Mouse (Mus musculus): ENCODE measurements at regions not wholly inside any gene's neighbourhood (a gene's known extent, or its start where the extent isn't known, plus 50 kb on each side); places are given as distances from the start of the nearest gene placed in this dataset.

DNA sequence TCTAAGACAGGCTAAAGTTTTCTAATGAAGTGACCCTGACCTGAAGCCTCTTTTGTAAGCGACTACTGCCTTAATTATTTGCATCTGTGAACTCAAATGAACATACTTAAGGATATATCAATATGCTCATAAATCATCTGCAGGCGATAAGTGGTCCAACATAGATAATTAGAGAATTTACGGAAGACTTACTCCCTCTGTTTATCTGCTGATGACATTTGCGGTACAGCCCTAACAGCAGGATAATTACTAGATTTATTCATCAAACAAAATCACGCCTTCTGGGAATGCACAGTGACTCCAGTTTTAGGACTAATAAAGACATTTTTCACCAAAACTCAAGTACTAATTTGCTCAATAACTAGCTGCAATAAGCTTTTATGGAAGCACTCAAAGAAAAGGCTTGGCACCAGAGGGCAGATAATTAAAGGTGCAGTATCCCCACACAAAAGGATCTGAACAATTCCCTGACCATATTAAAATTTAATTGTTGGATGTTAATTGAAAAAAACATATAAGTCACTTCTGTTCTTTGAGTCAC lies 688.0 kb upstream of the Arrdc3 start:
- H3K27me3 ChIP-seq (ENCODE audit: control insufficient read depth in 1 of 2, insufficient read depth in 2 of 2, low read length in 2 of 2), result no peaks in the 10 kb centered on the region; a peak in 1 of 4 replicates
- H3K9me3 ChIP-seq (replicated peaks; ENCODE audit: insufficient read depth, low read length), result no peaks in the 10 kb centered on the region
- no peaks in the 10 kb centered on the region for H3K36me3 ChIP-seq (ENCODE audit: control insufficient read depth in 1 of 2, insufficient read depth in 2 of 2, low read length in 2 of 2)
- no peak overlapping the region for H3K4me3 ChIP-seq (ENCODE audit: control insufficient read depth in 1 of 2, insufficient read depth in 1 of 2, low read depth in 2 of 2, low read length in 2 of 2)
- no peaks in the 10 kb centered on the region for H3K79me2 ChIP-seq (ENCODE audit: control insufficient read depth, insufficient read depth, low read length, poor library complexity)
- no peak overlapping the region for H3K27ac ChIP-seq (ENCODE audit: control insufficient read depth, low read depth, low read length)
- no peak overlapping the region for H3K9ac ChIP-seq (ENCODE audit: control insufficient read depth, low read depth, low read length, poor library complexity, severe bottlenecking)
- TF ChIP-seq KAT2A (conservative IDR thresholded peaks at IDR 0.05; ENCODE audit: low read depth, low read length) (no peak), TBP (IDR thresholded peaks at IDR 0.05; ENCODE audit: low read depth, low read length) (no peak), MYC (IDR thresholded peaks at IDR 0.05; ENCODE audit: low read depth, low read length) (no peak), GATA1 (IDR thresholded peaks at IDR 0.05; ENCODE audit: low read depth, low read length) (no peak), BHLHE40 (IDR thresholded peaks at IDR 0.05; ENCODE audit: borderline replicate concordance, low read depth, low read length) (no peak), ZC3H11A (IDR thresholded peaks at IDR 0.05; ENCODE audit: low read depth, low read length) (no peak), ZKSCAN1 (IDR thresholded peaks at IDR 0.05; ENCODE audit: low read depth, low read length) (no peak), SMC3 (IDR thresholded peaks at IDR 0.05; ENCODE audit: low read depth, low read length) (no peak), CTCF (IDR thresholded peaks at IDR 0.05 in 2 of 3, conservative IDR thresholded peaks at IDR 0.05 in 1 of 3; ENCODE audit: control insufficient read depth in 1 of 3, insufficient read depth in 1 of 3, low read depth in 2 of 3, low read length in 3 of 3, poor library complexity in 1 of 3, severe bottlenecking in 1 of 3) (no peak), POLR2AphosphoS5 (IDR thresholded peaks at IDR 0.05; ENCODE audit: borderline replicate concordance, low read depth, low read length) (no peak), HCFC1 (IDR thresholded peaks at IDR 0.05; ENCODE audit: low read depth, low read length) (no peak), MAFK (IDR thresholded peaks at IDR 0.05; ENCODE audit: borderline replicate concordance, low read depth, low read length) (no peak), SIN3A (IDR thresholded peaks at IDR 0.05; ENCODE audit: low read length) (no peak), ZNF384 (IDR thresholded peaks at IDR 0.05; ENCODE audit: low read depth, low read length) (no peak), RAD21 (IDR thresholded peaks at IDR 0.05; ENCODE audit: low read depth, low read length) (no peak), ETS1 (IDR thresholded peaks at IDR 0.05; ENCODE audit: low read depth, low read length) (no peak), MEF2A (IDR thresholded peaks at IDR 0.05; ENCODE audit: extremely low read depth, insufficient replicate concordance, low read depth, low read length, poor library complexity, severe bottlenecking) (no peak), RCOR1 (IDR thresholded peaks at IDR 0.05; ENCODE audit: low read depth, low read length) (no peak)
- H3K4me1 ChIP-seq (ENCODE audit: control insufficient read depth in 1 of 2, insufficient read depth in 2 of 2, low read length in 2 of 2), result no peaks in the 10 kb centered on the region
- no peak for DNase-seq (ENCODE audit: low read depth, low spot score)

DNA sequence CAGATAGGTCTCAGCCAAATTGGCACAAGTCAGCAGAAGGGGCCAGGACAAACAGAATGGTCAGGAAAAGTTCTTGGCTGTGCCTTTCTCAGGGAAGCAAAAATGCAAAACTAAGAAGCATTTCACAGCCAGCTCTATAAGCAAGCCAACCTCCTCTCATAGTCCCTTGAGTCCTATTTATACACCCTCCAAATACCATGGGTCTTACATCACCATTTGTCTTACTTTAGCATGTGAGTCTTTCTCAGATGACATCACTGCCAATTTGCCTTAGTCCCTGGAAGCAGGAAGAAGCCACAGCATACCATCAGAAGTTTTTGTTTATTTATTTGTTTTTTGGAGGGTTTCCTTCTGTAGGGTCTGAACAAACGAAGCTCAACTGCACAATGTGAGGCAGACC lies 659.1 kb upstream of the Arrdc3 start:
- Histone ChIP-seq H3K9ac (ENCODE audit: control insufficient read depth, low read depth, low read length, poor library complexity, severe bottlenecking) (no peak overlapping the region), H3K27ac (ENCODE audit: control insufficient read depth, low read depth, low read length) (no peak overlapping the region), H3K79me2 (ENCODE audit: control insufficient read depth, insufficient read depth, low read length, poor library complexity) (no peaks in the 10 kb centered on the region), H3K9me3 (replicated peaks; ENCODE audit: insufficient read depth, low read length) (no peaks in the 10 kb centered on the region), H3K27me3 (ENCODE audit: control insufficient read depth in 1 of 2, insufficient read depth in 2 of 2, low read length in 2 of 2) (no peaks in the 10 kb centered on the region), H3K4me1 (ENCODE audit: control insufficient read depth in 1 of 2, insufficient read depth in 2 of 2, low read length in 2 of 2) (no peaks in the 10 kb centered on the region), H3K4me3 (ENCODE audit: control insufficient read depth in 1 of 2, insufficient read depth in 1 of 2, low read depth in 2 of 2, low read length in 2 of 2) (no peak overlapping the region), H3K36me3 (ENCODE audit: control insufficient read depth in 1 of 2, insufficient read depth in 2 of 2, low read length in 2 of 2) (no peaks in the 10 kb centered on the region)
- no peak for TF ChIP-seq BHLHE40 (IDR thresholded peaks at IDR 0.05; ENCODE audit: borderline replicate concordance, low read depth, low read length)
- no peak for TF ChIP-seq JUND (IDR thresholded peaks at IDR 0.05; ENCODE audit: low read depth, low read length)
- no peak for TF ChIP-seq USF1 (IDR thresholded peaks at IDR 0.05; ENCODE audit: low read depth, low read length)
- TF ChIP-seq GATA1 (IDR thresholded peaks at IDR 0.05; ENCODE audit: low read depth, low read length), result no peak
- no peak for TF ChIP-seq HCFC1 (IDR thresholded peaks at IDR 0.05; ENCODE audit: low read depth, low read length)
- no peak for TF ChIP-seq TCF12 (IDR thresholded peaks at IDR 0.05; ENCODE audit: low read depth, low read length)
- TF ChIP-seq GABPA (IDR thresholded peaks at IDR 0.05; ENCODE audit: low read depth, low read length), result no peak
- TF ChIP-seq RAD21 (IDR thresholded peaks at IDR 0.05; ENCODE audit: low read depth, low read length), result no peak
- no peak for TF ChIP-seq ZMIZ1 (IDR thresholded peaks at IDR 0.05; ENCODE audit: low read depth, low read length)
- no peak for TF ChIP-seq MXI1 (IDR thresholded peaks at IDR 0.05; ENCODE audit: low read depth, low read length)
- no peak for TF ChIP-seq MYC (IDR thresholded peaks at IDR 0.05; ENCODE audit: low read depth, low read length)
- TF ChIP-seq NRF1 (IDR thresholded peaks at IDR 0.05; ENCODE audit: insufficient read depth, low read depth, low read length, poor library complexity, severe bottlenecking), result no peak
- TF ChIP-seq CTCF (IDR thresholded peaks at IDR 0.05 in 2 of 3, conservative IDR thresholded peaks at IDR 0.05 in 1 of 3; ENCODE audit: control insufficient read depth in 1 of 3, insufficient read depth in 1 of 3, low read depth in 2 of 3, low read length in 3 of 3, poor library complexity in 1 of 3, severe bottlenecking in 1 of 3), result no peak
- TF ChIP-seq POLR2A (IDR thresholded peaks at IDR 0.05; ENCODE audit: control insufficient read depth in 1 of 2, insufficient read depth in 1 of 2, low read depth in 1 of 2, low read length in 2 of 2, poor library complexity in 1 of 2), result no peak
- TF ChIP-seq TAL1 (IDR thresholded peaks at IDR 0.05; ENCODE audit: low read length), result no peak
- no peak for TF ChIP-seq MEF2A (IDR thresholded peaks at IDR 0.05; ENCODE audit: extremely low read depth, insufficient replicate concordance, low read depth, low read length, poor library complexity, severe bottlenecking)
- TF ChIP-seq MAZ (IDR thresholded peaks at IDR 0.05; ENCODE audit: low read depth, low read length), result no peak
- no peak for DNase-seq (ENCODE audit: low read depth, low spot score)

Measured in MEL (cell line).